Mouse (Mus musculus) heart, adult 2 months (tissue): ENCODE results near the gene Sell. TPM values are rescaled to one million over a fixed set of nuclear protein-coding genes. Genes with fewer than 3 reads are reported as not detected.

ENCODE experiments used
- DNase-seq, 2 experiments: peaks; one replicate each; pipeline ENCODE4 v3.0.0; 2021
- H3K27ac ChIP-seq: fragments of 200-600 bp; 2 replicates; pipeline ENCODE4 v1.8.1; 2022
- H3K27me3 ChIP-seq: fragments of 200-500 bp; 2 replicates; pipeline ENCODE4 v1.6.1; 2012; ENCODE audit warnings: mild to moderate bottlenecking, low read length, inconsistent platforms, mixed read lengths; ENCODE audit not compliant: control insufficient read depth, insufficient read depth
- H3K36me3 ChIP-seq: fragments of 200-500 bp; 2 replicates; pipeline ENCODE4 v1.6.1; 2012; ENCODE audit warnings: low read length, inconsistent platforms; ENCODE audit not compliant: control insufficient read depth, insufficient read depth
- H3K4me1 ChIP-seq: fragments of 200-500 bp; 2 replicates; pipeline ENCODE4 v1.6.1; 2011; ENCODE audit warnings: low read length; ENCODE audit not compliant: control insufficient read depth, insufficient read depth
- H3K4me3 ChIP-seq: fragments of 200-600 bp; 2 replicates; pipeline ENCODE4 v1.8.1; 2022
- H3K79me2 ChIP-seq: fragments of 200-500 bp; replicated peaks from 2 replicates; pipeline ENCODE4 v1.6.1; 2012; ENCODE audit warnings: mild to moderate bottlenecking, inconsistent platforms, low read length, moderate library complexity, mixed read lengths; ENCODE audit not compliant: control insufficient read depth, insufficient read depth
- H3K9ac ChIP-seq: fragments of 200-500 bp; 2 replicates; pipeline ENCODE4 v1.6.1; 2012; ENCODE audit warnings: low read depth, mild to moderate bottlenecking, control low read depth, inconsistent platforms, low read length, mixed read lengths
- CTCF ChIP-seq: fragments of 200-600 bp; IDR thresholded peaks from 2 replicates; pipeline ENCODE4 v1.8.1; 2022; ENCODE audit warnings: antibody characterized with exemption, mild to moderate bottlenecking, moderate library complexity
- EP300 ChIP-seq: fragments of 200-500 bp; IDR thresholded peaks from 2 replicates; pipeline ENCODE4 v1.6.1; 2011; ENCODE audit warnings: low read depth, low read length, control low read depth; ENCODE audit not compliant: insufficient read depth
- POLR2A ChIP-seq: fragments of 200-500 bp; IDR thresholded peaks from 2 replicates; pipeline ENCODE4 v1.6.1; 2011; ENCODE audit warnings: mild to moderate bottlenecking, low read depth, low read length, control low read depth; ENCODE audit not compliant: insufficient read depth
- WGBS: fragments of 180-500 bp; shearing (Covaris S2); methylation state at CpG from one replicate; pipeline ENCODE4 v1.1.7; 2018; 5-methylcytosine and 5-hydroxymethylcytosine counted together
- intact Hi-C: fragments of 180-260 bp; cut with DNase I; formaldehyde crosslinking; loops from one replicate; pipeline ENCODE4 v1.15.1; 2025
- polyA plus RNA-seq: library from polyadenylated mRNA; depleted of rRNA; stranded (reverse); fragments of >200 nt; gene quantifications from 2 replicates; pipeline ENCODE4 v1.2.3, GENCODE M21; 2012
- total RNA-seq, 2 experiments: library from RNA; stranded (reverse); gene quantifications; 2 replicates each; pipeline ENCODE4 v1.2.3; 2021

Sell gene
- total and polyA plus RNA-seq, 3 experiments = 1.9 to 2.7 (median 2.0) TPM

- DNase-seq = no peak
- Histone ChIP-seq H3K27ac (no peak overlapping the region), H3K4me1 (no peaks in the 10 kb centered on the region), H3K36me3 (no peaks in the 10 kb centered on the region), H3K4me3 (no peak overlapping the region), H3K9ac (no peak overlapping the region), H3K27me3 (no peaks in the 10 kb centered on the region), H3K79me2 (no peaks in the 10 kb centered on the region)
- 58% methylated on average over 5 of the region's 5 CpGs for WGBS
- intact Hi-C loops = no loop called here
- TF ChIP-seq EP300 = no peak
- TF ChIP-seq POLR2A = no peak
- TF ChIP-seq CTCF = peak; percentile 48
These were observed 34.4 kb upstream of the Sell start for GRCm38 (mm10) chr1:164027416-164027815.

- WGBS = 72% methylated on average over 10 of the region's 10 CpGs
- no peak for DNase-seq
- TF ChIP-seq EP300 (no peak), POLR2A (no peak), CTCF (no peak)
These were observed 21.2 kb upstream of the Sell start for GRCm38 (mm10) chr1:164040385-164041135.

GRCm38 (mm10) chr1:164043549-164043948 lies 18.2 kb upstream of the Sell start:
- no peaks in the 10 kb centered on the region for H3K36me3 ChIP-seq
- 32% methylated on average over 3 of the region's 3 CpGs for WGBS
- intact Hi-C loops = no loop called here
- H3K79me2 ChIP-seq = no peaks in the 10 kb centered on the region
- TF ChIP-seq POLR2A (no peak), CTCF (no peak), EP300 (no peak)
- DNase-seq = peak; percentile 27 to 44
- H3K4me1 ChIP-seq = no peaks in the 10 kb centered on the region
- H3K9ac ChIP-seq = no peak overlapping the region
- H3K4me3 ChIP-seq = no peak overlapping the region
- peaks cover 2% of the 10 kb centered on the region; the same call in 1 of the 2 replicates for H3K27me3 ChIP-seq
- H3K27ac ChIP-seq = no peak overlapping the region

More at GRCm38 (mm10) chr1:164040385-164041135, 21.2 kb upstream of the Sell start:
- no peaks in the 10 kb centered on the region for H3K4me1 ChIP-seq
- no peak overlapping the region for H3K9ac ChIP-seq
- H3K79me2 ChIP-seq = no peaks in the 10 kb centered on the region
- no peaks in the 10 kb centered on the region for H3K36me3 ChIP-seq
- no peak overlapping the region for H3K27ac ChIP-seq
- H3K4me3 ChIP-seq = no peak overlapping the region
- intact Hi-C loops = no loop called here
- H3K27me3 ChIP-seq = peaks cover 2% of the 10 kb centered on the region; the same call in 1 of the 2 replicates

GRCm38 (mm10) chr1:164047934-164048333 lies 13.8 kb upstream of the Sell start, which contains the start of gene Sele:
Sele (plus strand) TSS chr1:164048234.
- Histone ChIP-seq H3K79me2 (no peaks in the 10 kb centered on the region), H3K9ac (no peak within 1 kb of the TSS), H3K36me3 (no peaks in the 10 kb centered on the region), H3K4me3 (no peak within 1 kb of the TSS), H3K27ac (no peak within 1 kb of the TSS), H3K27me3 (peaks cover 2% of the 10 kb centered on the region; the same call in 1 of the 2 replicates), H3K4me1 (no peaks in the 10 kb centered on the region)
- 38% methylated on average over 5 of the region's 5 CpGs for WGBS
- TF ChIP-seq EP300 (no peak), CTCF (no peak), POLR2A (no peak)
- intact Hi-C loops = no loop called here
- DNase-seq = no peak

- no peaks in the 10 kb centered on the region for H3K36me3 ChIP-seq
- no peak for DNase-seq
- TF ChIP-seq EP300 = no peak
- no peak for TF ChIP-seq CTCF
- no peak for TF ChIP-seq POLR2A
- intact Hi-C loops = no loop called here
- no peak overlapping the region for H3K27ac ChIP-seq
- no peak overlapping the region for H3K9ac ChIP-seq
- H3K79me2 ChIP-seq = no peaks in the 10 kb centered on the region
- WGBS = 91% methylated on average over 9 of the region's 9 CpGs
- H3K4me1 ChIP-seq = no peaks in the 10 kb centered on the region
- peaks cover 2% of the 10 kb centered on the region; the same call in 1 of the 2 replicates for H3K27me3 ChIP-seq
- no peak overlapping the region for H3K4me3 ChIP-seq
These were observed 8.2 kb upstream of the Sell start for GRCm38 (mm10) chr1:164053561-164053960.

GRCm38 (mm10) chr1:164054800-164055199 lies 7.0 kb upstream of the Sell start:
- Histone ChIP-seq H3K4me3 (no peak overlapping the region), H3K27me3 (peaks cover 2% of the 10 kb centered on the region; the same call in 1 of the 2 replicates), H3K9ac (no peak overlapping the region), H3K36me3 (no peaks in the 10 kb centered on the region), H3K27ac (no peak overlapping the region), H3K79me2 (no peaks in the 10 kb centered on the region), H3K4me1 (no peaks in the 10 kb centered on the region)
- WGBS = 40% methylated on average over 2 of the region's 2 CpGs
- TF ChIP-seq EP300 = no peak
- peak; percentile 33 for TF ChIP-seq CTCF
- TF ChIP-seq POLR2A = no peak
- intact Hi-C loops = no loop called here
- no peak for DNase-seq
